Mouse (Mus musculus) testis, postnatal 14 days (tissue): ENCODE measurements around the gene Ifna12.
"Not testable (repeated sequence)": the region's sequence is repeated elsewhere in the genome, so short reads cannot be mapped to it uniquely, and the experiment has no call there.

Experiments
- DNase-seq: peaks from one replicate; pipeline ENCODE4 v3.0.0; 2021; ENCODE audit warnings: low spot score

Ifna12 gene

DNA sequence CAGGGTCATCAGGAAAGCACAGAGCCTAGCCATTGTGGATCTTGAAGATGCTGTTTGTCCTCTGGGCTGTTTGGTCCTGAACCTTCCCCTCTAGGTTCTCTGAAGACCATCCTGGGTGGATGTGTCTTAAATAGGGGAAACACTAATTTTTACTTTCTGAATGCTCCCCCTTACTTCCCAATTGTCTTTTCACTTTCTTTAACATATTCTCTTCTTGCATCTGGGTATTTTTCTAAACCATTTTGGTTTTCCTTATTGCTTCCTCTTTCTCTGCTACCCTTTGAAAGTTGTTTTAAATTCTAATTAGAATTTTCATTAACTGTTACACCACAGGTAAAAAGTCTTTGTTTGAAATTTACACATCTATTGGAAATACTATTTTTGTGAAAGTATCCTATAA is at the start of gene Ifna12:
Gene Ifna12 (minus strand): TSS at position 101 of the 400 bp plus-strand sequence.
- no peak for DNase-seq

DNA sequence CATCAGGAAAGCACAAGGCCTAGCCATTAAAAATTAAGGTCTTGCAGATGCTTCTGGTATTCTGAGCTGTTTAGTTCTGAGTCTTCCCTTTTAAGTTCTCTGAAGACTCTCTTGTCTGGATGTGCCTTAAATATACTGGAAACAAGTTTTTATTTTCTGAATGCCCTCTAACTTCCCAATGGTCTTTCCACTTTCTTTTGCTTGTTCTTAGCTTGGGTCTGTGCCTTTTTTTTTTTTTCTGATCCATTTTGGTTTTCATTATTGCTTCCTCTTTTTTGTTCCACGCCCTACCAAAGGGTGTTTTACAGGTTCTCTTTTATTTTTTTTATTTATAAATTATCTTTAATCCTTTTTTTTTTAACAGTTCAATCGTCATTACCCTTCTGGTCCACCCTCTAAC is 41.2 kb upstream of the Ifna12 start, which contains the start of gene Ifna13:
Gene Ifna13 (minus strand): TSS at position 101 of the 400 bp plus-strand sequence.
- no peak for DNase-seq

DNA sequence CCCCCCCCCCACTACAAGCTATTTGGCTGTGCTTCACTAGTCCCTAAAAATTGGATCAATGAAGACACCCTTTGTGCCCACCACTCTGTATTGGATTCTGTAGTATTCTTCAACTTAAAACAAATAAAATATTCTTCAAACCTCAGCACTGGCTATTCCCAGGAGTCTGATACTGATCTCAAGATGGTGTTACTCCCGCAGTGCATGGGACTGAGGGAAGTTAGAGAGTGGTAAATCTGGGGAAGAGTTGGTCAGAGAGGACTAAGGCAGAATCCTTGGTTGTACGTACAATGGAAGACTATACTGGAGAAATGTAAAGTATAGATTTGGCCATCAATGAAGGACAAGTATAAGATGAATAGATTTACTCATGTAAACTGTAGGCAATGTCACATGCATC is 39.4 kb upstream of the Ifna12 start:
- no peak for DNase-seq

DNA sequence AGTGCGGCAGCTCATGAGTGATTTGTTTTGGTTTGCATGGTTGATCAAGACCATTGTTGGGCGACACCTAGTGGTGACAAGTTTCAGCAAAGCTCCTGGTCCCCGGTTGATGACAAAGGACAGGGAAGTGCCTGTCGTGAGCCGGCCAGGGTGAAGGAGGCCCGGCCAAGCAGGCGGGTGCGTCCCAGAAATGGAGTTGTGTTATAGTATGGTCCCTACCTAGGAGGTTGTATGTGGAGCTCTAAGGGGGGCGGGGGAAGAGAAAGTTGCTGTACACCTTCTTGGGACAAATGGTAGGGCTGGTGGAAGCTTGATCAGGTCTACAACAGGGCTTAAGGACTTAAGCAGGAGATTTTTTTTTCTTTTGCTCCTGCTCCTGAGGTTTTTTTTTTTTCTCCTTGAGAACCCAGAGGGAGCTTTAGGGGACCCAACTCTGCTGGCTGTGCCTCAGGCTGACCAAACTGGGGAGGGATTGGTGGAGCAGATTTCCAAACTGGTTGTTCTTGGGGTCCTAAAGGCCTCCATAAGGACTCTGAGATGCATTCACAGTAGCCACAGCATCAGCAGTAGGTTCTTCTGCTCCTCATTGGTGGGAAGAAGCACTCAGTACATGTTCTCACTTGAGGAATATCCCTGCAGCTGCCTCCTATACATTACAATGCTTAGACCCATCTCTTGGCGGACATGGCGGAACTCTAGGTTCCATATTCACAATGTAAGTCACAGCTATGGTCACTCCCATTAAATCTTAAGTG is 38.1 kb upstream of the Ifna12 start:
- DNase-seq: peak; percentile 80

DNA sequence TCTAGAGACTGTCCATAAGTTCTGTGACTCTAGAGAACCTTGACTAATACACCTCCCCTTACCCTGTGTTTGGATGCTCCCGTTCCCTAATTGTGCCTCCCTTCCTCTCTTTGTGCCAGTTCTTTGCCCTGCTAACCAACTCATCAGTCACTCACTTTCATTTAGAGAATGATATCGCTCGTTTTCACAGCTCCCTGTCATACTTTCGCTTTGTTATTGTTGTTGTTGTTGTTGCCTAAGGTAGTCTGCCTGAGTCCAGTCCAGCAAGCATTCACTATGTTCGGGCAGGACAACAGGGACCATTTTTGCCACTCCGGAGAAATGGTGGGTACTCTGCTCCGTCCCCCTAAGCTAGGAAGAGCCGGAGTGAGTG is 37.5 kb upstream of the Ifna12 start:
- no peak for DNase-seq

DNA sequence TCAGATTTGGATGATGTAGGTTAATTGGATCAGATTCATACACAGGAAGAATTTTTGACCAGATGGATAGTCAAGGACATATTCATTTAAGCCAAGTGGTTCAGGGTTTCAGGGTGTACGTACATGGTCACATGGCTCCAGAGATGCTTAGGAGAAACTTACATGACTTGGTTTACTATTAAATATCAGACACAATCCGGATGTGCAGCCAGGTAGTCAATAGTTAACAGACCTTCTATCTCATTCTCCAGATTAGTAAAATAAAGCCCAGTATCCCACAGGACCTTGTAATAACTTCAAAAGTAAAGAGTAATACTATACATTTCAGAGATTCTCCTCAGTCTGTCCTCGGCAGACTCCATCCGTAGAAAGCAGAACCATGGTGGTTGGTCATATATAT is 31.1 kb upstream of the Ifna12 start, which contains the start of gene C87499:
Gene C87499 (minus strand): TSS at position 101 of the 400 bp plus-strand sequence.
- DNase-seq: no peak

DNA sequence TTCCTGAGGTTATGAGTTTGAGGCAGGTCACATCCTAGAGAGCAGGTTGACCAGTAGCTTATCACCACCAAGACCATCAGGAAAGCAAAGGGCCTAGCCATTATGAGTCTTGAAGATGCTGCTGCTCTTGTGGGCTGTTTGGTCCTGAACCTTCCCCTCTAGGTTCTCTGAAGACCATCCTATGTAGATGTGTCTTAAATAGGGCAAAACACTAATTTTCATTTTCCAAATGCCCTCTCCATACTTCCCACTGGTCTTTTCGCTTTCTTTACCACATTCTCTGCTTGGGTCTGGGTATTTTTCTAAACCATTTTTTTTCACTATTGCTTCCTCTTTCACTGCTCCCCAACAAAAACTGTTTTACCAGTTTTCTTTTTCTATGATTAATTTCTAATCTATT is 10.9 kb downstream of the Ifna12 start, which contains the start of gene Ifna9:
Gene Ifna9 (minus strand): TSS at position 101 of the 400 bp plus-strand sequence.
- DNase-seq: no peak

DNA sequence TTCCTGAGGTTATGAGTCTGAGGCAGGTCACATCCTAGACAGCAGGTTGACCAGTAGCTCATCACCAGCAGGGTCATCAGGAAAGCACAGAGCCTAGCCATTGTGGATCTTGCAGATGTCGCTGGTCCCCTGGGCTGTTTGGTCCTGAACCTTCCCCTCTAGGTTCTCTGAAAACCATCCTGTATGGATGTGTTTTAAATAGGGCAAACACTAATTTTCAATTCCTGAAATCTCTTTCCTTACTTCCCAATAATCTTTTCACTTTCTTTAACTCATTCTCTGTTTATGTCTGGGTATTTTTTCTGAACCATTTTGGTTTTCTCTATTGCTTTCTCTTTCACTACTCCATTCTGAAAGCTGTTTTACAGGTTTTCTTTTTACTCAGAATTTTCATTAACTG is 31.5 kb downstream of the Ifna12 start, which contains the start of gene Ifna14:
Gene Ifna14 (minus strand): TSS at position 101 of the 400 bp plus-strand sequence.
- no peak for DNase-seq

DNA sequence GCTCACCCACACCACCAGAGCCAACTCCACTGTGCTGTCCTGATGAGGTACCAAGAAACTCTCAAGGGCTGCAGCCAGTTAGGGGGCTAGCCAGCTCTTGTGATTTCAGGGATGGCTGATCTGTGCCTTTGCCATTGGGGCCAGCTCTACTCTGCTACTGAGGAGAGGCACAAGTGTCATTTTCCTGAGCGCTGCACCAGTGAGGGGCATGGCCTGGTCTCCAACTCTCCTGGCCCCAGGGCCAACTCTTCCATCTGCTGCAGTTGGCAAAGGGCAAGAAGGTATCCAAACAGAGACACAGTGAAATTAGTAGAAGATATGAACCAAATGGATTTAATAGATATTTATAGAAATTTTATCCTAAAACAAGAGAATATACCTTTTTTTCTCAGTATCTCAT is 41.4 kb downstream of the Ifna12 start:
- no peak for DNase-seq

DNA sequence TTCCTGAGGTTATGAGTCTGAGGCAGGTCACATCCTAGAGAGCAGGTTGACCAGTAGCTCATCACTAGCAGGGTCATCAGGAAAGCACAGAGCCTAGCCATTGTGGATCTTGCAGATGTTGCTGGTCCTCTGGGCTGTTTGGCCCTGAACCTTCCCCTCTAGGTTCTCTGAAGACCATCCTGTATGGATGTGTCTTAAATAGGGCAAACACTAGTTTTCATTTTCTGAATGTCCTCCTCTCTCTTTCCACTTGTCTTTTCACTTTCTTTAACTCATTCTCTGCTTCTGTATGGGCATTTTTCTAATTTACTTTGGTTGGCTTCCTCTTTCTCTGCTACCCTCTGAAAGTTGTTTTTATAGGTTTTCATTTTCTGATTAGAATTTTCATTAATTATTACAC is 45.0 kb downstream of the Ifna12 start, which contains the start of gene Ifna15:
Gene Ifna15 (minus strand): TSS at position 101 of the 400 bp plus-strand sequence.
- DNase-seq: not testable (repeated sequence)
